Mouse (Mus musculus) adrenal gland, adult (tissue): ENCODE measurements around the gene Ccdc73.
"Not testable (repeated sequence)": the region's sequence is repeated elsewhere in the genome, so short reads cannot be mapped to it uniquely, and the experiment has no call there.

Experiments used
- DNase-seq, 2 experiments: peaks; one replicate each; pipeline ENCODE4 v3.0.0; 2022 to 2023; ENCODE audit warnings: low spot score in 1 of 2; ENCODE audit not compliant: inconsistent age in 2 of 2

The Ccdc73 gene

GRCm38 (mm10) chr2:104867282-104867855, at the start of gene Ccdc73:
Gene Ccdc73 (plus strand): TSS chr2:104867805.
- no peak for DNase-seq

- DNase-seq, result not testable (repeated sequence)
Measured at GRCm38 (mm10) chr2:104818763-104819162, 48.8 kb upstream of the Ccdc73 start.

DNA sequence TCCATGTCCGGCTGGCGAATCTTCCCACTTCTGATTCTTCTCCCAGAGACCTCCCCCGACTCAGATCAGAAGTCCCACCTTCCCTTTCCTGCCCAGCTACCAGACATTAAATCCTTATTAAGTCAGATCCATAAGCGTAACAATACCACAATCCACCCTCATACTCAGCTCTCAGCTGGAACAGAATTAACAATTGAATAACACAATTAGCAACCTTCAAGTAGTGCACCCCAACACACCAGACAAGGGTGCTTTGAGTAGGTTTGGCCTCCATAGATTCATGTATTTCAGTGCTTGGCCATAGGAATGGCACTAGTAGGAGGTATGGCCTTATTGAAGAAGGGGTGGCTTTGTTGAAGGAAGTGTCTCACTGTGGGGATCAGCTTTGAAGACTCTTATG, 41.4 kb upstream of the Ccdc73 start:
- no peak for DNase-seq

DNA sequence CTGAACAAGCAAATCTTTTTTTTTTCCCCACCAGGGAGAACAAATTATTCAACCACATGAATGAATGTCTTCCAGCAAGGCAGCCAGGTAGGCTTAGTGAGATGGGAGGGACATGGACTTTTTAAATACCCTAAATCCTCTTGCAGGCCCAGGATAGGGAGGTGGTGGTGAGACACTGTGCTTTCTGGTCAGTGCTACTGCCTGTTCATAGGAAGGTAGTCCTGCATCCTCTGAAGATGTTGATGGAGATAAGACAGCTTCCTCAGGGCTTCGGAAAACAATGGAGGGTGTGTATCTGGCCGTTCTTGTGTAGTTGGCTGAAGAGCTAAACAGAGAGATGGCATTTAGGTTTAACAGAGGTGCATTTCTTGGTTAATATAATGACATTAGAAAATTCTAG, 35.1 kb upstream of the Ccdc73 start:
- DNase-seq, result no peak

- DNase-seq, result no peak
Measured at GRCm38 (mm10) chr2:104840974-104841373, 26.6 kb upstream of the Ccdc73 start.

DNA sequence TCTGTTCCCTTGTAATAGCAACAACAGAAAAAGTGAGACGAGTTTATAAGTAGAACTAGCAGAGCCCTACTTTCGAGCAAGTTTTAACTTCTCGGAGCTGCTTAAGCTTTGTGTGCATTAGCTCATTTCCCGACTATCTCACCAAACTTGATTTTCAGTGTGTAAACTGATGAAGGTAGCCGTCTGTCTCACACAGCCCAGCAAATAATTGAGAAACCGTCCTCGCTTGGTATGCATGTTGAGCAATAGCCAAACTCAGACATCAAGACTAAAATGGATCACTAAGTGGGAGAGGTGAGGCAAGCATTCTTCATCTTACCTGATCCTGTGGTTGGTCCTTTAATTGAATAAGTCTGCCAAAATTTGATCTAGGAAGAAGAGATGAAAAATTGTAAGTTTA, 25.9 kb upstream of the Ccdc73 start:
- no peak for DNase-seq

GRCm38 (mm10) chr2:104842559-104842958, 25.0 kb upstream of the Ccdc73 start:
- no peak for DNase-seq

DNA sequence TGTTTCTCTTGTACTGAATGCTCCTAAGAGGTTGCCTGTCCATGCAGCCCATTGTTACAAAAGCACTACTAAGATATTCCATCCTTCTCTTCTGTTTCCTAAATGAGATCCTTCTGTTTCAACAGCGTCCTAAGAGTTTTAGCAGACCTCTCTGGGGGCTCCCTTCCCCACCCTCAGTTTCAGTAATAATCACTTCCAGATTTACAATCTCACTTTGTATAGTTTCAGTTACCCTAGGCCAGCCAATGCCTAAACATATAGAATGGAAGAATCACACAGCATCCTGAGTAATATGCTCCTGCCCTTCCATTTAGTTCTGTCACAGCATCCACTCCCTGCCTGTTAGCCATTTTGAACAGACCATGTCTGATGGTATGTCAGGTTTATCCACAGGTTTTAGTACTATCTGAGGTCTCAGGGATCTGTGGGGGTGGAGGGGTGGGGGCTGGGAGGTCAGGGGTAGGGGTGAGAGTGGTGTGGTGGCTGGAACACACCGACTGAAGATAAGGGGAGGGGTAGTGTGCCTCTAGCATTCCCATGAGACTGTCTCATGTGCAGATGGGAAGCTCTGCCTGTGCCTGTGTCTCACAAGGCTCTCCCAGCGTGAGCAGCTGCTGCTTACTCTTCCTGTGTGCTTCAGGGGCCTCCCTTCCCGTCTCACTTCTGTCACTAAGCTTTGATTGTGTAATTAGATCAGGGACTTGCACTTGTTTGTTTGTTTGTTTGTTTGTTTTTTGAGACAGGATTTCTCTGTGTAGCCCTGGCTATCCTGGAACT, 20.8 kb upstream of the Ccdc73 start:
- no peak for DNase-seq

GRCm38 (mm10) chr2:104847645-104848044, 20.0 kb upstream of the Ccdc73 start:
- DNase-seq, result peak; percentile 24 to 52

DNA sequence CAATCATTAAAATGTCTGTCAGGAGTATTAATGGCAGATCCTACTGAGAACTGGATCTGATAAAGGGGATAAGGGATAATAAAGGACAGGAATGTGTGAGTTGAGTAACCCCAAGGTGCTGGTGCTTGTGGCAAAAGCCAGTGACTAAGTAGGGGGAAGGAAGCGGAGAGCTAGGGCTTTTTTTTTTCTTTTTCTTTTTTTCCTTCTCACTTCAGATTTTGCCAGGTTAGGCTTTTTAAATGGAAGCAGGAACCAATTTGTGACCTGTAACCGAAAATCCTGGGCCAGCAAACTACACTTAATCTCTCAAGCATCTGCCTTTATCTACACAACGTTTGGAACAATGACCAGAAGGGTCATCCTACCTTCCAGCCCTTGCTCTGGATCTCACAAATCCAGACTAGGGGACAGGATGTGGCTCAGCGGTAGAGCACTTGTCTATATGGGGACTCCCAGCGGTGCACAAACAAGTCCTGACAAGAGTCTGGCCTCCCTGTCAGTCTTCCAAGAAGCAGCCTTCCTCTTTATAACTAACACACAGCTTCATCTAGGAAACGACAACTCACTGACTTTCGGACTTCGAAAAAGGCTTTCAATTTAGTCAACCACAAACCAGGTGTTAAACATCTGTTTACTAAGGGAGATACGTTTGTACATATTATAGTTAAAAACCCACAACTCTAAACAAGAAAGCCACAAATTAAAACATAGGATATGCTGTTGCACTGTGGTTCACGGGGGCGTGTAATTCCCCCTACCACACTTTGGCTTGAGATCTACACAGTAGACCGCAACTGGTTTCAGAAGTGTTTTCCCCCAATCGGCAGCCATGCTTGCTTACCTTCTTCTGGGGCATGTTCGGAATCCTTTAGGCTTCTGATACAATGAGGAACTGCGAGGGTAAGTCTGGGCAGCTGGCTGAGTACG, 19.1 kb upstream of the Ccdc73 start:
- DNase-seq, result peak in 1 of 2 experiments; percentile 38

DNA sequence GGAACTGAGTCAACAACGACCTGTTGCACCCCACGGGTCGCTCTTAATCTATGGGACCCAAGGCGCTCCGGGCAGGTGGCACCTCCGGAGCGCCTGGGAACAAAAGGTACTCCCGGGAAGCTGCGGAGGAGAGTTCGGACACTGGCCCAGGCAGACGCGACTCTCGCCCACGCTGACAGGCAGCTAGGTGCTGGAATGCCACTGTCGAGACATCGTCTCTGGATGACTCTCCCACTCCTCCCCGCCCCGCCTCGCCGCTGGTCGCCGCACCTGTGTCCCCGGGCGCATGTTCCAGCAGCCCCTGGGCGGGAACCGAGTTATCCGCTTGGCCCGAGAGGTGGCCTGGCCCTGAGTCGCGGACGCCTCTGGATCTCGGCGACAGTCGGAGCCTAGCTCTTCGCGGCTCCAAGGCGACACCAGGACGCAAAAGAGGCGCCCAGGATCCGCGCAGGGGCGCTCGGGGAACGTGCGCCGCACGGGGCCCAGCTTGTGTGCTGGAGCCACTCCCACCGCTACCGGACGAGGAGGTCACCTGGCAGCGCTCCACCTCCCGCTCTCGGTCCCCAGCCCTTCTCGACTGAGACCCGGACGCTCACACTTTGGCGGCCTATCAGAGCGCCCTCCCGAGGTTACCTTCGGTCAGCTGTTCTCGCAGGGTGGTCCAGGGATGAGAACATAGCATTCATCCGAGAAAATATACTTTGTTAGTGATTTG, 18.2 kb upstream of the Ccdc73 start, which contains the start of gene Prrg4:
Gene Prrg4 (minus strand): TSS at position 601 of the 715 bp plus-strand sequence.
- DNase-seq, result peak; percentile 90 to 94

GRCm38 (mm10) chr2:104849991-104850359, 17.6 kb upstream of the Ccdc73 start:
- no peak for DNase-seq

- DNase-seq, result no peak
Measured at GRCm38 (mm10) chr2:104851686-104852085, 15.9 kb upstream of the Ccdc73 start.

GRCm38 (mm10) chr2:104852546-104852945, 15.1 kb upstream of the Ccdc73 start:
- peak in 1 of 2 experiments; percentile 65 for DNase-seq

GRCm38 (mm10) chr2:104854836-104855235, 12.8 kb upstream of the Ccdc73 start:
- no peak for DNase-seq

DNA sequence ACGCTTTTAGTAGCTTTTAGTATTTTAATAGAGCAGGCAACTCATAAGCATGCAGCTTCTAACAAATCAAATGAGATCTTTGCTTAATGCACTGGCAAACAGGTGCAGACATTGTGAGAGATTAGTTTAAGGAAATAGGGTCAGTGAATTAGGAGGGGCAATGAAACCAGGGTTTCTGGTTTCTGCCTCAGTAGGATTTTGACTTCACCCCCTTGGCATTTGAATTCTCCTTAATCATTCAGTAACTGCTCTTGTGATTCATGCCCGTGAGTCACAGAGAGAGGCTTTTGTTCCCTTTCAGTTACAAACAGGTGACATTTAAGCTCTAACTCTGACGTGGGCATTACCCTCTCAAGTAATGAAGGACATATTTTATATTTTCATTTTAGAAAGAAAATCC, 11.9 kb upstream of the Ccdc73 start:
- peak; percentile 38 to 78 for DNase-seq

DNA sequence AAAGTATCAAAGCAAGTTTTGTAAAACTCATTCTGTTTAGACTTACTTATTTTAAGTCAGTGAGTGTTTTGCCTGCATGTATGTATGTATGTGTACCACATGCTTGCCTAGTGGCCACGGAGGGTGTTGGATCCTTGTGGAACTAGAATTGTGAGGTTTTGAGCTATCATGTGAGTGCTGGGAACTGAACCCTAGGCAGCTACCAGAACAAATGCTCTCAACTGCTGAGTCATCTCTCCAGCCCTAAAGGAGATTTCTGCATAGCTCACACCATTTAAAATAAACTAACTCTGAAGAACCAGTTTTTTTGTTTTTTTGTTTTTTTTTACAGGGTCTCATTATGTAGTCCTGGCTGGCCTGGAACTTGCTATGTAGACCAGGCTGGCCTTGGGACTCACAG, 11.4 kb upstream of the Ccdc73 start:
- DNase-seq, result no peak

DNA sequence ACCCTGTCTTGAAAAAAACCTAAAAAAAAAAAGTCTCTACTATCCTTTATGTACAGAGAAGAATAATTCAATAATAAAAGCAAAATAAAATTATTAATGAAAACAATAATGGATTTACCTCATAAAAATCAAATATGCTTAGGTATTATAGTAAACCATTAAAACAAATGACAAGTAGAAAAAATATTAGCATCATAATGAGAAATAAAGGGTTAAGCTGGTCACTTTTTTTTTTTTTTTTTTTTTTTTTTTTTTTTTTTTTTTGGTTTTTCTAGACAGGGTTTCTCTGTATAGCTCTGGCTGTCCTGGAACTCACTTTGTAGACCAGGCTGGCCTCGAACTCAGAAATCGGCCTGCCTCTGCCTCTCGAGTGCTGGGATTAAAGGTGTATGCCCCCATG, 9.5 kb upstream of the Ccdc73 start:
- not testable (repeated sequence) for DNase-seq

- no peak for DNase-seq
Measured at GRCm38 (mm10) chr2:104859060-104859459, 8.5 kb upstream of the Ccdc73 start.

GRCm38 (mm10) chr2:104860426-104860825, 7.2 kb upstream of the Ccdc73 start:
- no peak for DNase-seq
